Mouse (Mus musculus): ENCODE measurements around the gene Pxk.
"Not testable (repeated sequence)": the region's sequence is repeated elsewhere in the genome, so short reads cannot be mapped to it uniquely, and the experiment has no call there.

The Pxk gene

DNA sequence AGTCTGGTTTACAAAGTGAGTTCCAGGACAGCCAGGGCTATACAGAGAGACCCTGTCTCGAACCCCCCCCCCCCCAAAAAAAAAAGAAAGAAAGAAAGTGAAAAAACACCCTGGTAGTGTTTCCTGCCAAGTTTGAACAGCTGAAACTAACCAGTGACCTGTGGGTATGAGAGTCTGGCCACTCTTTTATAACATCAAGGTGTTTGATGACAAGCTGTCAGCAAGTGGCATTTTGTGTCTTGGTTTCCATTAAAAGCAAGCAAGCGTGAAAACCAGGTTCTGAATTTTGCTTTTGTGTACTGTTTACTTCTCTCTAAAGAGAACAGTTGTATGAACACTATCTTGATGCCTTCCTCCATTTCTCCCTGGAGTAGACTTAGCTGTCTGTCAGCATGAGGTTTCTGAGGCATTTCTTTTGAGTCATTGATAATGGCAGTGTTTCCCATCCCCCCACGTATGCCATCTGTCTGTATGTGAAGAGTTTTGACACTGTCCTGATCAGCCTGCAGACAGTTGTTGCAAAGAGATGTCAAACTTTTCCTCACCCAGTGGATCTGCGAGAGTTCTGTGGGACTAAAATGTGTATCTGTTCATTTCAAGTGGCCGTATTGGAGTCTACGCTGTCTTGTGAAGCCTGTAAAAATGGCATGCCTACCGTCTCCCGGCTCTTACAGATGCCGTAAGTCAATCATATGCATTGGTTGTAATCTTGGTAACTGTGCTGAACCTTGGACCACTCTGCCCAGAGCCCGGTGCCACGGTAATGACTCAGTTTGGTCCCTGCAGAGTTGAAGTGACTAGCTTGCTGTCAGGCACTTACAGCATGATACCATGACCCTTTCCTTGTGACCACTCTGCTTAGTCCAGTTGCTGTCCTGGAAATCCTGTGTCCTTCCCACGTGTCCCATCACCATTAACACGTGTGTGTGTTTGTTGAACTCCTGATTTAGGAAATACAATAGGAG lies 47.9 kb downstream of the Pxk start:
- DNase-seq (ENCODE audit: low read depth, low spot score): no peak

DNA sequence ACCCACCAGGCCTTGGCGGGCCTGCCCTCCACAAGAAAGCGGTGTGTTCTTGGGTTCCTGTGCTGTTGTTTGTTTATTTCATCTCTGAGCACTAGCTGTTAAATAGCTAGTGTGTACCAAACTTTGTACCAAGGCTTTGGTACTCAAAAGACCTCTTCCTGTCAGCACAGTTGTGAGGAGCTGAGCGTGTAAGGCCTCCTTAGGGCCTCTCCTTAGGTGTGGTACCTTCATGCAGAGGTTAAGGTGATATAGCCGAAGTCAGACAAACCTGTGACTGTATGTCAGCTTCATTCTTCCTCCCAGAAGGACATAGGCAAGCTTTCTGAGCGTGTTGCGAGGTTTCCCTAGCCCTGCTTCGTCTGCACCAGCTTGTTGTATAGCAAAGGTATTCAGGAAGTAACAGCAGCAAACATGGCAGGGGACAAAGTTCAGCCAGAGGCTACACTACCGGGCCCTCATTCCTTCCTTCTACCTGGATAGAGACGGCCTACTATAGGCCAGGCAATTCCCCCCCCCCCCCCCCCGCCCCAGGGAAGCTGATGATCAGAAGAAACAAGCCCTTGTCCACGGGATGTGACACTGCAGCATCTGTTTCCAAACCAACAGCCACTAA lies 48.7 kb downstream of the Pxk start:
- no peak for DNase-seq (ENCODE audit: low read depth, low spot score)

- DNase-seq (ENCODE audit: low read depth, low spot score): no peak
These were observed 50.8 kb downstream of the Pxk start for GRCm38 (mm10) chr14:8148842-8149241.

GRCm38 (mm10) chr14:8151757-8152156 lies 53.7 kb downstream of the Pxk start:
- DNase-seq (ENCODE audit: low read depth, low spot score): no peak

- no peak for DNase-seq (ENCODE audit: low read depth, low spot score)
These were observed 56.1 kb downstream of the Pxk start for GRCm38 (mm10) chr14:8154072-8154471.

- no peak for DNase-seq (ENCODE audit: low read depth, low spot score)
These were observed 58.9 kb downstream of the Pxk start for GRCm38 (mm10) chr14:8156947-8157346.

DNA sequence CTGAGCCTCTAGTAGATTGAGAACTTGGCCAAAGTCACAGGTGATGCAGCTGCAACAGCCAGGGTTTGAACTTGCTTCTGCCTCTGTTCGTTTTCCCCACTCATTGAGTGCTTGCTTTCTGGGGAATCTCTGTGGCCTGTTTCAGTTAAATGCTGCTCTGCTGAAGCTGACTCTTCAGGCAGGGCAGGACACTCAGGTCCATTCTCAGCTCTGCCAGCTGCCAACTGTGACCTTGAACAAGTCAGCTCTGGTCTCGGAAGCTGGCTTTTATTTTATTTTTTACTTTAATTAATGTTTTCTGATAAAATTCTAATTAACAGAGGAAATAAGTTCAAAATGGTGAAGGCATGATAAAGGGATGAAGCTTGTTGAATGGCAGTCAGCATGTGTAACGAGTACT lies 60.7 kb downstream of the Pxk start:
- no peak for DNase-seq (ENCODE audit: low read depth, low spot score)

- no peak for DNase-seq (ENCODE audit: low read depth, low spot score)
These were observed 61.1 kb downstream of the Pxk start for GRCm38 (mm10) chr14:8159141-8159540.

DNA sequence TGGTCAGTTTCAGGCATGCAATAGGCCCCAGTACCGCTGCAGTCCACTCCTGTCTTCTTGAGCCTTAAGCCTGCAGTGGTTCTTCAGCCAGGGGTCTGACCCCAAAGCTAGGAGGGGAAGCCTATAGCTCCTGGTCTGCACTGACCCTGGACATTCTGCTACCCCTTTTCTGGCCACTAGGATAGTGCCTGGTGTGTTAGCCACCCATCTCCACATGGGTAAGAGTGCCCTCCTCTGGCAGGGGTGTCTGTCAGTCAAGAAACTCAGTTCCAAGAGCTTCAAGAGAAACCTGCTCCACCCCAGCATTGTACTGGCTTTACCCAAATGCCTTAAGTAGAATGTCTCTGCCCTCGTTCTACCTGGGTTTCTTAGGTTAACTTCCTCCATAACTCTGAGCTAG lies 63.8 kb downstream of the Pxk start:
- no peak for DNase-seq (ENCODE audit: low read depth, low spot score)

GRCm38 (mm10) chr14:8164463-8164862 lies 66.5 kb downstream of the Pxk start:
- no peak for DNase-seq (ENCODE audit: low read depth, low spot score)

- peak; percentile 94 for DNase-seq (ENCODE audit: low read depth, low spot score)
These were observed 74.7 kb downstream of the Pxk start, which contains the start of gene Pdhb for GRCm38 (mm10) chr14:8172507-8173410. Gene Pdhb, minus strand, starts transcription at chr14:8173025.

DNA sequence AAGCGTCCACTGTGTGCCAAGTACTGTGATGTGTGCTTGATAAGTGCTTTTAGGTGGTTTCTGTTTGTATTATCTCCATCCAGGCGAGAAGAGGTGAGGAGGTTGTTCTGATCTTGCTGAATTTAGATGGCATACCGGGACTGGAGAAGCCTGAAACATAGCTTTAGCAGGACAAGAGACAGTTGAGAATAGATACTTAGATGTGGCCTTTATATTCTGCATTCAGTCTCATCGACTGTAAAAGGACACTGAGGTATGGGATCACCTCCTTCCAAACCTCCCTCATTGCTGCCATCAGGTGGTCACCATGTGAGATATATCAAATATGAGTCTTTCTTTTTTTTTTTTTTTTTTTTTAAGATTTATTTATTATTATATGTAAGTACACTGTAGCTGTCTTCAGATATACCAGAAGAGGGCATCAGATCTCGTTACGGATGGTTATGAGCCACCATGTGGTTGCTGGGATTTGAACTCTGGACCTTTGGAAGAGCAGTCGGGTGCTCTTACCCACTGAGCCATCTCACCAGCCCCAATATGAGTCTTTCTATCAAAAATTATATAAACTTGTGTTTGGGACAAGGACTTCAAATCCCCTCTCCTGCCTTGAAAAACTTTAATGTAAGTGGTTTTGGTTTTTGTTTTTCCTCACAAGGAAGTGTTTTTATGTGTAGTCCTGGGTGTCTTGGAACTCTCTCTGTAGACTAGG lies 75.7 kb downstream of the Pxk start:
- DNase-seq (ENCODE audit: low read depth, low spot score): not testable (repeated sequence)

GRCm38 (mm10) chr14:8174634-8175033 lies 76.6 kb downstream of the Pxk start:
- no peak for DNase-seq (ENCODE audit: low read depth, low spot score)

- no peak for DNase-seq (ENCODE audit: low read depth, low spot score)
These were observed 78.2 kb downstream of the Pxk start for GRCm38 (mm10) chr14:8176251-8176650.

DNA sequence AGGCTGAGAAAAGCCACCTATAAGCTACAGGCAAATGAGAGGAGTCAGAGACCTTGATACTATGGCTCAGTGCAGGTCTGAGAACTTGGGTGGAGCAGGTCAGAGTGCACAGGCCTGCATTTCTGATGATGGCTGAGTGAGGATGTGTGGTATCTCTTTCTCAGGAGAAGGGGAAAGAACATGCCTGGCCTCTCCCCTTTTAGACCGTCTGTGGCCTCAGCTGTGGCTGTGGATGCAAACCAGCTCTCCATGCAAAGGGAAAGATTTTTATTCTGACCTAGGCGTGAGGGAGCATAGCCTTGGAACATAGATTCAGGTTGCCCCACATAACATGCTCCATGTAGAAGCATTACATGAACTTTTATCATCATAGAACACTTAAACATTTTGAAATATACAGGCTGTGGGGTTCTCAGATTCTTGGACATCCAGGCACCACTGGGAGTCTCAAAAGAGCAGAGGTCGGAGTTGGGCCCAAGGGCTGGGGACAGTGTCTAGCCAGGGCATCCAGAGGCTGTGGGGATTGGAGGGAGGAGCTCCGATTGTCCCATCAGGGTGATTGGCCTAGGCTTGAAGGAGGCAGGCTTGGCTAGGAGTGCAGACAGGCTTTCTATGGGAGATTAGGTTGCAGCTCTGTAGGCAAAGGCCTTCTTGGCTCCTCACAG lies 82.5 kb downstream of the Pxk start:
- no peak for DNase-seq (ENCODE audit: low read depth, low spot score)

GRCm38 (mm10) chr14:8183330-8183729 lies 85.3 kb downstream of the Pxk start:
- DNase-seq (ENCODE audit: low read depth, low spot score): no peak

DNA sequence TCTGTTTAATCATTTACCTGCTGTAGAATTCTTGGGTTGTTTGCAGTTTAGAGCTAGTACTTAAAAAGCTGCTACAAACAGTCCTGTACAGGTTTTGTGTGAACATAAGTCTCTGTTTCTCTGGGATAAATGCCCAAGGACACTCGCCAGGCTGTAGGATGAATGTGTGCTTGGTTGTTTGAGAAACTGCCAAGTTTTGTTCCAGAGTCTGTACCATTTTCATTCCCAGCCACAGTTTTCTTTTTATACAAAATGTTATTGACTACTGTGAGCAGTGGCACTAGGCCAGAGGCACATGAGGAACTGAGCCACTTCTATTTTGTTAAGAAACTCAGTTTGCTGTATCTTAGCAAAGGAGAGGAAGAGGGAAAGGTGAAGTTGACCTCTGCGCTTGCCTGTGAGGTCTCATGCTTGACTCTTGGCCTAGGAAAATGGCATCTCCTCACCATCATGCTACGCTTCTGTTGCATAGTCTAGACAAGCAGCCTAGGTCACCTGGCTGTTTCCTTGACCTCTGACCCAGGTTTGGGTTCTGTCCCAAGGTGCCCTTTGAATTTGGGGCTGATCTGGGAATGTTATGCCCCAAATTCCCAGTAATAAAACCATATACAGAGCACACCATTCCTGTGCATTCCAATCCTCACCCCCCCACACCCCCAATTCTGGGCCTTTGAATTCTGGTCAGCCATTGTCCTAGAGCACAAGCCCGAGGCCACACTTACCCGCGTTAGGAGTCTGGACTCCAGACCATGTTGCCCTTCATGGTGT lies 88.5 kb downstream of the Pxk start:
- DNase-seq (ENCODE audit: low read depth, low spot score): no peak

DNA sequence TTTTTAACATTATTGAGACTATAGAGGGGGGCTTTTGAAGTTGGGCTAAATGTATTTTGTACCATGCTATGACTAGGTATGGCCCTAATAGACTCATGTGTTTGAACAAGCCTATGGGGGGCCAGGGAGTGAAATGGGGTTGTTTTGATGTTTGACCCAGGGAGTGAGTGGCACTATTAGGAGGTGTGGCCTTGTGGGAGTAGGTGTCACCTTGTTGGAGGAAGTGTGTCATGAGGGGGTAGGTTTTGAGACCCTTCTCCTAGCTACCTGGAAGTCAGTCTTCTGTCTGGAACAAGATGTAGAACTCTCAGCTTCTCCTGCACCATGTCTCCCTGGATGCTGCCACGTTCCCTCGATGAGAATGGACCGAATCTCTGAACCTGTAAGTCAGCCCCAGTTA lies 92.5 kb downstream of the Pxk start:
- no peak for DNase-seq (ENCODE audit: low read depth, low spot score)

GRCm38 (mm10) chr14:8191331-8191965 lies 93.4 kb downstream of the Pxk start:
- DNase-seq (ENCODE audit: low read depth, low spot score): no peak

All from WW6 (cell line).